Mouse (Mus musculus): ENCODE measurements around the gene Il12rb1.

The Il12rb1 gene

DNA sequence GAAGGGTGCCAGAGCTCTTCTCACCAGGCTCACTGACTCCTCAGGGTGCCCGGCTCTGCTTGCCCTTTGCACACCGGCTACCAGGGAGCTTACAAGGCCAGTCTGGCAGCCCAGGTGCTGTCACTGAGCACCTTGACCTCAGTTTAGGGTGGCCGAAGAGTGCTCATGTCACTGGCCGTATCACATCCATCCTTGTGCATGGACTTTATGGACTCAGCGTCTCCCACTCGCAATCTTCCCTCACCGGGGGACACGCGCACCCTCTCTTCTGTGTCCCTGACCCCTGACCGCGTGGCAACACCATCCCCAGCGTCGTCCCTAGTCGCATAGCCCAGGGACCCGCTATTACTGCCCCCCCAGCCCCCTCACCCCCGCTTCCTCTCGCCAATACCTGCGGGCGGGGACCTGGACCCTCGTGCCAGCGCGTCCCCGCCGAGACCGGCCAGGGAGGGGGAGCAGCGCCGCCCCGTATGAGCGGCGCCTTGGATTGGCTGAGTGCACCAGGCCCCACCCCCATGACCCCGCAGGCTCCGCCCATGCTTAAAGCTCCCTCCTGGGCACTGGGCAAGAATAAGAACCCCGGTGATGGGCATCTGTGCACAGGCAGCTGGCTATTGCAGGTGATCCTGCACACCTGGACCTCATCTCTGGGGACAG lies 48.4 kb downstream of the Il12rb1 start:
- Histone ChIP-seq H3K36me3 (ENCODE audit: insufficient read depth, low read length) (peaks cover 10% of the 10 kb centered on the region), H3K4me1 (replicated peaks; ENCODE audit: low read depth, low read length) (peaks cover 50% of the 10 kb centered on the region), H3K4me3 (replicated peaks; ENCODE audit: low read length) (peak overlapping the region; percentile 79), H3K9me3 (ENCODE audit: low read length) (no peaks in the 10 kb centered on the region), H3K27me3 (ENCODE audit: insufficient read depth, low read length) (peaks cover 39% of the 10 kb centered on the region)
- TF ChIP-seq POU5F1 (IDR thresholded peaks at IDR 0.05; ENCODE audit: borderline replicate concordance, low read length) = no peak
- TF ChIP-seq NANOG (IDR thresholded peaks at IDR 0.05; ENCODE audit: borderline replicate concordance, low read length) = no peak
- no peak for TF ChIP-seq CTCF (conservative IDR thresholded peaks at IDR 0.05; ENCODE audit: low read length)

DNA sequence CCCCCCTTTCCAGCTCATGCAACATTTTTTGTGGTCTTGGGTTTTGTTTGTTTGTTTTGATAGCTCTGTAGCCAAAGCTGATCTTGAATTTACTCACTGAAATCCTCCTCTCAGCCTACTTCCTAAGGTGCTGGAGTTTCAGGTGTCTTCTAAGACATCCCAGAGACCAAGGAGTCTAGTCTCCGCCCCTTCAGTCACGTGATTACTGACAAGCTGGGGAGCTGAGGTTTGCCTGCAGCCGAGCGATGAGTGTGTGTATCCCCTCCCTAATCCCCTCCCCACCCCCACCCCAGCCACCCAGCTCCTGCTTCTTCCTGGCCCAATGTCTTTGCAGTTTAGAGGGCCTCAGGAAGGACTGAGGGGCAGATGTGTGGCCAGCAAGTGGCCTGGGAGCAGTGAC lies 49.3 kb downstream of the Il12rb1 start:
- H3K36me3 ChIP-seq (ENCODE audit: insufficient read depth, low read length) = peaks cover 10% of the 10 kb centered on the region
- peak overlapping the region; percentile 79 for H3K4me3 ChIP-seq (replicated peaks; ENCODE audit: low read length)
- peaks cover 43% of the 10 kb centered on the region for H3K27me3 ChIP-seq (ENCODE audit: insufficient read depth, low read length)
- no peaks in the 10 kb centered on the region for H3K9me3 ChIP-seq (ENCODE audit: low read length)
- TF ChIP-seq NANOG (IDR thresholded peaks at IDR 0.05; ENCODE audit: borderline replicate concordance, low read length) (no peak), CTCF (conservative IDR thresholded peaks at IDR 0.05; ENCODE audit: low read length) (no peak), POU5F1 (IDR thresholded peaks at IDR 0.05; ENCODE audit: borderline replicate concordance, low read length) (no peak)
- H3K4me1 ChIP-seq (replicated peaks; ENCODE audit: low read depth, low read length) = peaks cover 50% of the 10 kb centered on the region

DNA sequence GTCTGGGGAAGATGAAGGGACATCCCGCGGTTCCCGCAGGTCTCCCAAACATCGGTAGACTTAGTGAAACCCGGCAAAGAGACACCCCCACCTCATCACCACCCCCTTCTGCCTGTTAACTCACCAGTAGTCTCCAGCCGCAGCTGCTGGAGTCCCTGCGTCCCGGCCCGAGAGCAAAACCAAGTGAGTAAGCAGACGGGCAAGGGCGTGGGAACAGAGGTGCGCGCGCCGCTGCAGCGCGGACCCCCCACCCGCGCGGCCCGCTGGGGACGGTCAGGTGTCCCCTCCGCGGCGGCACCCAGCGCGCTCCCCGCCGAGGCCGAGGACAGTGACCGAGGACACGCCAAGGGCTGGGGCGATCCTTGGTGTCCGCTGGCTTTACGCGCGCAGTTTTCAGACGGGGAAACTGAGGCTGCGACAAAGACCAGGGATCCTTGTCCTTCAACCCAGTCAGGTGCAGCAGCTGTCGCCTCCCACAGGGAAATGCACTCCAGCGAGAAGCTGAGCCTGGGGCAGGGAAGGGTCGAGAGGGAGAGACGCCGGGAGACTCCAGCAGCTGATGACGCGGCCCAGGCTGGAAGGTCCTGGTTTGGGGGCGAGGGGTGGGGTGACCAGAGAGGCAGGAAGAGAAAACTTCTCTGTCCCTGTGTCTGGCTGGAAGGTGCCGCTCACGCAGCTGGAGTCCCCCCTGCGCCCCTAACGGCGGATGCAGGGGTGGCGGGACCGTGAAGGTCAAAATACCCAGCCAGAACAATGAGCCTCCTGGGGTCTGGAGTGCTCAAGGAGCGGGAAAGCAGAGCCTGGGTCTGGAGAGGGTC lies 54.8 kb downstream of the Il12rb1 start, which contains the start of gene Kcnn1:
Gene Kcnn1 (minus strand): TSS at position 435 of the 818 bp plus-strand sequence.
- H3K4me1 ChIP-seq (replicated peaks; ENCODE audit: low read depth, low read length) = peaks cover 71% of the 10 kb centered on the region

GRCm38 (mm10) chr8:70863956-70864711 lies 55.9 kb downstream of the Il12rb1 start:
- peaks cover 39% of the 10 kb centered on the region for H3K27me3 ChIP-seq (ENCODE audit: insufficient read depth, low read length)
- peaks cover 17% of the 10 kb centered on the region for H3K36me3 ChIP-seq (ENCODE audit: insufficient read depth, low read length)

More for the DNA sequence above, 54.8 kb downstream of the Il12rb1 start, which contains the start of gene Kcnn1:
- Histone ChIP-seq H3K9me3 (ENCODE audit: low read length) (no peaks in the 10 kb centered on the region), H3K27me3 (ENCODE audit: insufficient read depth, low read length) (peaks cover 39% of the 10 kb centered on the region), H3K36me3 (ENCODE audit: insufficient read depth, low read length) (peaks cover 13% of the 10 kb centered on the region), H3K4me3 (replicated peaks; ENCODE audit: low read length) (peak within 1 kb of the TSS; percentile 79)
- no peak for TF ChIP-seq POU5F1 (IDR thresholded peaks at IDR 0.05; ENCODE audit: borderline replicate concordance, low read length)
- TF ChIP-seq NANOG (IDR thresholded peaks at IDR 0.05; ENCODE audit: borderline replicate concordance, low read length) = no peak
- TF ChIP-seq CTCF (conservative IDR thresholded peaks at IDR 0.05; ENCODE audit: low read length) = no peak

DNA sequence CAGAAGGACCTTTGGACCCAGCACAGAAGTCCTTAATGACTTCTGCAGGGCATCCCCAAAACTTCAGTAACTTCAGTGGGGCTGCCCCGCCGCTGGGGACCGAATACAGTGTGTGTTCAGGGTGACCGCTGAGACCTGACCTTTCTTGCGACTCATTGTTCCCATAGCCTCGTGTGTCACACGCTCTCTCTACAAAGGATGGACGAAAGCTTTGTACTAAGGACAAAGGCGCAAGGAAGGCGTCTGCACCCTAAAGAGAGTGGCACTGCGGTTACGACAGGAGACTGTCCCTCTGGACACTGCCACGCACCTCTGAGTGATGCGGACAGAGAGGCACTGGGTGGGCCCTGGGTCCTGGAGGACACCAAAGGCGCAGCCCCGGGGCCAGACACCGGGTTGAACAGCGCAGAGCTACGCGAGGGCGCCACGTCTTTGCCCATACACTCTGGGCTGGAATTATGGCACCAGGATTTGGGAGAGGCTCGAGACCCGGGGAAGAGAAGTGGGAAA lies 56.5 kb downstream of the Il12rb1 start:
- TF ChIP-seq NANOG (IDR thresholded peaks at IDR 0.05; ENCODE audit: borderline replicate concordance, low read length) (no peak), CTCF (conservative IDR thresholded peaks at IDR 0.05; ENCODE audit: low read length) (no peak), POU5F1 (IDR thresholded peaks at IDR 0.05; ENCODE audit: borderline replicate concordance, low read length) (no peak)
- H3K4me3 ChIP-seq (replicated peaks; ENCODE audit: low read length) = peak overlapping the region; percentile 79
- peaks cover 76% of the 10 kb centered on the region for H3K4me1 ChIP-seq (replicated peaks; ENCODE audit: low read depth, low read length)
- H3K36me3 ChIP-seq (ENCODE audit: insufficient read depth, low read length) = peaks cover 17% of the 10 kb centered on the region
- H3K27me3 ChIP-seq (ENCODE audit: insufficient read depth, low read length) = peaks cover 39% of the 10 kb centered on the region
- no peaks in the 10 kb centered on the region for H3K9me3 ChIP-seq (ENCODE audit: low read length)

More at GRCm38 (mm10) chr8:70863956-70864711, 55.9 kb downstream of the Il12rb1 start:
- Histone ChIP-seq H3K4me3 (replicated peaks; ENCODE audit: low read length) (peak overlapping the region; percentile 79), H3K9me3 (ENCODE audit: low read length) (no peaks in the 10 kb centered on the region), H3K4me1 (replicated peaks; ENCODE audit: low read depth, low read length) (peaks cover 70% of the 10 kb centered on the region)
- TF ChIP-seq CTCF (conservative IDR thresholded peaks at IDR 0.05; ENCODE audit: low read length) = no peak
- no peak for TF ChIP-seq NANOG (IDR thresholded peaks at IDR 0.05; ENCODE audit: borderline replicate concordance, low read length)
- no peak for TF ChIP-seq POU5F1 (IDR thresholded peaks at IDR 0.05; ENCODE audit: borderline replicate concordance, low read length)

DNA sequence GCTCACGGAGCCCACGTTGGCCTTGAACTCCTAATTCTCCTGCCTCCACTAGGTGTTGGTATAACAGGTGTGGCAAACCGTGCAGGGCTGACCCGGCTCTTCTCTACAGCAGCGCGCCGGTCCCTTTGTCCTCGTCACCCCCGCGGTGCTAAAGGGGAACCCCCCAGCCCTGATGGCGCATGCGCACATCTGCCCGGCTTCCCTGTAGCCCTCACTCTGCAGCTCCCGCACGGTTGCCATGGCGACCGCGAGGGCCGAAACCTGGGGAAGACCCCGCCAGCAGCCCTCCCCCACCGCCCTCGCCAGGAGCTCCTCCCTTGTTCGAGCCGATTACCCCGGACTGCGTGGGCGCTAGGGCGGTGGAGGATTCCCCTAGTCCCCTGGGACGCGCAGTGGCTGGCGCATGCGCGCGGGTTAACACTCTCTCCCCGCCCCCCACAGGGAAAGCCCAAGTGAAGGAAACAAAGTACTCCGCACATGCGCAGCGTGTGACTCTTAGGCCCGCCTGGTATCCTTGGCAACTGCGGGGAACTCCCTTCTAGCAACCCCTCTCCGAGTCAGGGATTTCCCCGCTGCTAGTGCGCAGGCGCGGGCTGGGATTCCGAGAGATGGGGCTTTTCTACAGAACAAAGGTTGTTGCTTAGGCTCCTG lies 57.2 kb downstream of the Il12rb1 start:
- Histone ChIP-seq H3K36me3 (ENCODE audit: insufficient read depth, low read length) (peaks cover 17% of the 10 kb centered on the region), H3K4me1 (replicated peaks; ENCODE audit: low read depth, low read length) (peaks cover 82% of the 10 kb centered on the region), H3K27me3 (ENCODE audit: insufficient read depth, low read length) (peaks cover 39% of the 10 kb centered on the region), H3K9me3 (ENCODE audit: low read length) (no peaks in the 10 kb centered on the region), H3K4me3 (replicated peaks; ENCODE audit: low read length) (peak overlapping the region; percentile 79)
- TF ChIP-seq CTCF (conservative IDR thresholded peaks at IDR 0.05; ENCODE audit: low read length) (no peak), POU5F1 (IDR thresholded peaks at IDR 0.05; ENCODE audit: borderline replicate concordance, low read length) (no peak), NANOG (IDR thresholded peaks at IDR 0.05; ENCODE audit: borderline replicate concordance, low read length) (no peak)

DNA sequence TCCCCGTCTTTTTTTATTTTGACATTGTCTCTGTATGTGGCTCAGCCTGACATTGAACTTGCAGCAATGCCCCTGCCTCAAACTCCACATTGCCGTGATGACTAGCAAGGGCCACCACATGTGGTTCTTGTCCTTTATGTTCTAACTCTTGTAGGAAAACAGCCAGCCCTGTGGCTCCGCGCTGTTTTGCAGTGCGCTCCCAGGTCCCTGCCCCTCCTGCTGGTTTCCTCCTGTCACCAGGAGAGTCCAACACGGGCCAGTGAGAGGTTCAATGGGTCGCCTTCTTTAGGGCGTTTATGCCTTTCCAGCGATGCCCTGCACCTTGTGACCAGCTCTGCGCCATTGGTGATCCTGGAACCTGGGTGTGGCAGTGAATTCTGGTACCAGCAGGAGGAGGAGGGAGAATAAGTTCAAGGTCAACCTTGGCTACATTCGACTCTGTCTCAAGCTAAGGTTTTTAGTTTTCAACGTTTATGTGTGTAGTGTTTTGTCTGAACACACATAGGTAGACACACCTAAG lies 57.8 kb downstream of the Il12rb1 start:
- TF ChIP-seq NANOG (IDR thresholded peaks at IDR 0.05; ENCODE audit: borderline replicate concordance, low read length) (no peak), POU5F1 (IDR thresholded peaks at IDR 0.05; ENCODE audit: borderline replicate concordance, low read length) (no peak), CTCF (conservative IDR thresholded peaks at IDR 0.05; ENCODE audit: low read length) (no peak)
- Histone ChIP-seq H3K9me3 (ENCODE audit: low read length) (no peaks in the 10 kb centered on the region), H3K4me1 (replicated peaks; ENCODE audit: low read depth, low read length) (peaks cover 86% of the 10 kb centered on the region), H3K4me3 (replicated peaks; ENCODE audit: low read length) (peak overlapping the region; percentile 79), H3K36me3 (ENCODE audit: insufficient read depth, low read length) (peaks cover 21% of the 10 kb centered on the region), H3K27me3 (ENCODE audit: insufficient read depth, low read length) (peaks cover 39% of the 10 kb centered on the region)

Measured in E14TG2a.4 (cell line).